Mouse (Mus musculus) thymus, postnatal 36 days (tissue): ENCODE measurements around the gene Lmcd1.
"Not testable (repeated sequence)": the region's sequence is repeated elsewhere in the genome, so short reads cannot be mapped to it uniquely, and the experiment has no call there.

Experiments used
- DNase-seq, 2 experiments: peaks; one replicate each; pipeline ENCODE4 v3.0.0; 2022; ENCODE audit warnings: mixed read lengths in 2 of 2

The Lmcd1 gene

GRCm38 (mm10) chr6:112273501-112274205 is at the start of gene Lmcd1:
Lmcd1 (plus strand) TSS chr6:112273758.
- peak in 1 of 2 experiments; percentile 9 for DNase-seq

GRCm38 (mm10) chr6:112223877-112224632 is 49.5 kb upstream of the Lmcd1 start:
- no peak for DNase-seq

- DNase-seq, result no peak
Observed at GRCm38 (mm10) chr6:112236775-112237174, 36.8 kb upstream of the Lmcd1 start.

- no peak for DNase-seq
Observed at GRCm38 (mm10) chr6:112242216-112242615, 31.3 kb upstream of the Lmcd1 start.

GRCm38 (mm10) chr6:112245639-112246038 is 27.9 kb upstream of the Lmcd1 start:
- DNase-seq, result no peak

- DNase-seq, result no peak
Observed at GRCm38 (mm10) chr6:112246636-112247035, 26.9 kb upstream of the Lmcd1 start.

GRCm38 (mm10) chr6:112253943-112254342 is 19.6 kb upstream of the Lmcd1 start:
- not testable (repeated sequence) for DNase-seq

GRCm38 (mm10) chr6:112254967-112255366 is 18.6 kb upstream of the Lmcd1 start:
- DNase-seq, result no peak

- DNase-seq, result peak; percentile 16 to 35
Observed at GRCm38 (mm10) chr6:112255388-112256225, 18.0 kb upstream of the Lmcd1 start.

- DNase-seq, result no peak
Observed at GRCm38 (mm10) chr6:112256599-112256998, 17.0 kb upstream of the Lmcd1 start.

GRCm38 (mm10) chr6:112261089-112261488 is 12.5 kb upstream of the Lmcd1 start:
- DNase-seq, result no peak

GRCm38 (mm10) chr6:112264321-112264720 is 9.2 kb upstream of the Lmcd1 start:
- no peak for DNase-seq

- DNase-seq, result no peak
Observed at GRCm38 (mm10) chr6:112266631-112267030, 6.9 kb upstream of the Lmcd1 start.

GRCm38 (mm10) chr6:112267661-112268357 is 5.7 kb upstream of the Lmcd1 start:
- no peak for DNase-seq

- DNase-seq, result no peak
Observed at GRCm38 (mm10) chr6:112274261-112275055, 900 bp downstream of the Lmcd1 start.

GRCm38 (mm10) chr6:112275731-112276245 is 2.2 kb downstream of the Lmcd1 start:
- no peak for DNase-seq

- DNase-seq, result no peak
Observed at GRCm38 (mm10) chr6:112278805-112279204, 5.2 kb downstream of the Lmcd1 start.

- DNase-seq, result no peak
Observed at GRCm38 (mm10) chr6:112280161-112280560, 6.6 kb downstream of the Lmcd1 start.

- DNase-seq, result no peak
Observed at GRCm38 (mm10) chr6:112280945-112281344, 7.4 kb downstream of the Lmcd1 start.

GRCm38 (mm10) chr6:112281935-112282334 is 8.4 kb downstream of the Lmcd1 start:
- DNase-seq, result no peak

- DNase-seq, result no peak
Observed at GRCm38 (mm10) chr6:112284087-112284486, 10.5 kb downstream of the Lmcd1 start.

- no peak for DNase-seq
Observed at GRCm38 (mm10) chr6:112287671-112288070, 14.1 kb downstream of the Lmcd1 start.
